ENCODE assay signal across 9 mouse cellular contexts in the genomic region with DNA sequence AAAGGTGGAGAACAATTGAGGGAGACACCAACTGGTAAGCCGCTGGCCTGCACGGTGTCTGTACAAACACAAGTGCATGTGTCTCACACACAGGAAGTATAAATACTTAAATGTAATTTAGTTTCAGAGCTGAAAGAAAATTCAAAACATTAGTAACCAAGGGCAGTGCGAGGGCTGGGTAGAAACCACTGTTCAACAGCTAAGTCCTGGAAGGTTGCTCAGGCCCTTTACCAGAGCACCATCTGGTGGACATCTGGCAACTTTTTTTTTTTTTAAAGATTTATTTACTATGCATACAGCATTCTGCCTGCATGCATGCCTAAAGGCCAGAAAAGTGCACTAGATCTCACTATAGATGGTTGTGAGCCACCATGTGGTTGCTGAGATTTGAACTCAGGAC. TPM values are rescaled to one million over a fixed set of nuclear protein-coding genes. Genes with fewer than 3 reads are reported as not detected.
DNase-seq lines count a peak whose midpoint lies in the region; ATAC-seq and TF ChIP-seq lines count a peak whose summit lies in the region.
"Had no signal": no experiment of that assay in that cellular context is flagged by ENCODE, and none has a peak within 500 bp of the region (broad histone marks: within the 10 kb centered on the region; RNA-seq: fewer than 3 reads in every experiment).

No protein-coding gene starts in this region.

- DNase-seq in CD4-positive, CD25-positive, alpha-beta regulatory T cell, adult 2 months (ENCODE audit: low read depth, low spot score) = peak; percentile 43
- peak; percentile 45 for DNase-seq in liver, adult 2 months (ENCODE audit: extremely low read depth, low read depth, low spot score)
- peak; percentile 80 for DNase-seq in lung, embryonic 14.5 days
- DNase-seq in spleen, postnatal 36 days (ENCODE audit: low spot score in 2 of 2) = no peak

- peak; percentile 35; the same call in 1 of the 2 replicates for TF ChIP-seq CTCF in liver, adult 2 months (IDR thresholded peaks at IDR 0.05; ENCODE audit: low read depth, low read length)
- peak; percentile 71 for TF ChIP-seq CTCF in lung, embryonic 14.5 days (IDR thresholded peaks at IDR 0.05; ENCODE audit: low read depth)

- H3K4me2 ChIP-seq in liver, embryonic 12.5 days = no peak overlapping the region
- no peak overlapping the region for H3K4me2 ChIP-seq in embryonic facial prominence, embryonic 13.5 days
- H3K4me2 ChIP-seq in lung, embryonic 14.5 days = no peak overlapping the region
- H3K4me2 ChIP-seq: hindbrain, embryonic 15.5 days had no signal

- peaks cover 5% of the 10 kb centered on the region; the same call in 1 of the 2 replicates for H3K36me3 ChIP-seq in liver, adult 2 months (ENCODE audit: control insufficient read depth, insufficient read depth, low read length)
- peaks cover 52% of the 10 kb centered on the region for H3K36me3 ChIP-seq in liver, embryonic 12.5 days
- peaks cover 36% of the 10 kb centered on the region for H3K36me3 ChIP-seq in embryonic facial prominence, embryonic 13.5 days
- H3K36me3 ChIP-seq in lung, embryonic 14.5 days (ENCODE audit: insufficient read depth) = peaks cover 29% of the 10 kb centered on the region

- no peak for TF ChIP-seq POLR2A in liver, adult 2 months (IDR thresholded peaks at IDR 0.05; ENCODE audit: extremely low read depth, insufficient read depth, low read length)

- H3K9ac ChIP-seq in liver, adult 2 months (ENCODE audit: low read depth, low read length) = no peak overlapping the region
- H3K9ac ChIP-seq in liver, embryonic 12.5 days = no peak overlapping the region
- H3K9ac ChIP-seq in embryonic facial prominence, embryonic 13.5 days = no peak overlapping the region
- no peak overlapping the region for H3K9ac ChIP-seq in lung, embryonic 14.5 days
- H3K9ac ChIP-seq: hindbrain, embryonic 15.5 days had no signal

- WGBS in liver, adult 2 months = 68% methylated on average over 3 of the region's 3 CpGs
- 81% methylated on average over 3 of the region's 3 CpGs for WGBS in liver, embryonic 12.5 days (ENCODE audit: insufficient replicate concordance)
- WGBS in embryonic facial prominence, embryonic 13.5 days = 58% methylated on average over 3 of the region's 3 CpGs
- 65% methylated on average over 3 of the region's 3 CpGs for WGBS in lung, embryonic 14.5 days

- no peaks in the 10 kb centered on the region for H3K4me1 ChIP-seq in liver, adult 2 months (ENCODE audit: control insufficient read depth, insufficient read depth, low read length)
- peaks cover 3% of the 10 kb centered on the region for H3K4me1 ChIP-seq in liver, embryonic 12.5 days
- H3K4me1 ChIP-seq in embryonic facial prominence, embryonic 13.5 days = peaks cover 2% of the 10 kb centered on the region
- H3K4me1 ChIP-seq in lung, embryonic 14.5 days (ENCODE audit: insufficient read depth) = no peaks in the 10 kb centered on the region

- no peaks in the 10 kb centered on the region for H3K27me3 ChIP-seq in liver, adult 2 months (ENCODE audit: control insufficient read depth, insufficient read depth, low read length)
- no peaks in the 10 kb centered on the region for H3K27me3 ChIP-seq in liver, embryonic 12.5 days (replicated peaks)
- H3K27me3 ChIP-seq in embryonic facial prominence, embryonic 13.5 days = no peaks in the 10 kb centered on the region
- no peaks in the 10 kb centered on the region for H3K27me3 ChIP-seq in lung, embryonic 14.5 days (ENCODE audit: insufficient read depth, low read length)
- H3K27me3 ChIP-seq: hindbrain, embryonic 15.5 days had no signal

- H3K9me3 ChIP-seq in liver, embryonic 12.5 days (replicated peaks) = no peaks in the 10 kb centered on the region
- no peaks in the 10 kb centered on the region for H3K9me3 ChIP-seq in embryonic facial prominence, embryonic 13.5 days
- no peaks in the 10 kb centered on the region for H3K9me3 ChIP-seq in lung, embryonic 14.5 days (ENCODE audit: low read depth, low read length)
- H3K9me3 ChIP-seq: hindbrain, embryonic 15.5 days had no signal

- no peak for ATAC-seq in CD4-positive, CD25-positive, alpha-beta regulatory T cell, adult 4 months
- no peak for ATAC-seq in liver, embryonic 12.5 days
- ATAC-seq in embryonic facial prominence, embryonic 13.5 days (ENCODE audit: insufficient number of reproducible peaks, insufficient read depth, low FRiP score, low TSS enrichment, low read depth) = peak; percentile 37; the same call in 1 of the 2 replicates
- peak; percentile 56; the same call in 1 of the 2 replicates for ATAC-seq in lung, embryonic 14.5 days (ENCODE audit: insufficient read depth)
- ATAC-seq in erythroblast, adult 5-6 weeks (replicated peaks; ENCODE audit: low FRiP score, poor library complexity, severe bottlenecking) = no peak

- H3K4me3 ChIP-seq in liver, adult 2 months (ENCODE audit: insufficient read depth, low read depth, low read length) = no peak overlapping the region
- H3K4me3 ChIP-seq in liver, embryonic 12.5 days = no peak overlapping the region
- H3K4me3 ChIP-seq in embryonic facial prominence, embryonic 13.5 days = no peak overlapping the region
- H3K4me3 ChIP-seq in lung, embryonic 14.5 days (ENCODE audit: low read depth, low read length) = no peak overlapping the region
- H3K4me3 ChIP-seq: hindbrain, embryonic 15.5 days had no signal

- H3K79me2 ChIP-seq in liver, adult 2 months (ENCODE audit: control insufficient read depth, insufficient read depth, low read length) = no peaks in the 10 kb centered on the region

- H3K27ac ChIP-seq in liver, adult 2 months (replicated peaks; ENCODE audit: insufficient read depth, low read depth, low read length) = no peak overlapping the region
- H3K27ac ChIP-seq in liver, embryonic 12.5 days = no peak overlapping the region
- H3K27ac ChIP-seq in embryonic facial prominence, embryonic 13.5 days = no peak overlapping the region
- no peak overlapping the region for H3K27ac ChIP-seq in lung, embryonic 14.5 days (ENCODE audit: low read depth)
- H3K27ac ChIP-seq: hindbrain, embryonic 15.5 days had no signal

RNA-seq across cellular contexts. Expression of a gene that starts 5.9 kb away (rescaled TPM):
- 10 to 100 TPM; 31.8 to 32.9 TPM for polyA plus RNA-seq in CD4-positive, CD25-positive, alpha-beta regulatory T cell, adult 4 months (2017; shearing (Covaris generic))
- 5.6 and 6.3 TPM in 2 replicates for total RNA-seq in liver, adult 2 months (2014; rRNA removed)
- 9.9 and 10.3 TPM in 2 replicates for polyA plus RNA-seq in liver, adult 2 months (2012; rRNA removed)
- polyA plus RNA-seq in liver, embryonic 12.5 days (2016; fragmentation: Nextera tagmentation; extraction: Ambion mirVana) = 12.9 and 16.6 TPM in 2 replicates
- polyA plus RNA-seq in embryonic facial prominence, embryonic 13.5 days (2015; fragmentation: Nextera tagmentation; extraction: Ambion mirVana) = 29.9 and 32.8 TPM in 2 replicates
- polyA plus RNA-seq in lung, embryonic 14.5 days (2014; fragmentation: Nextera tagmentation; extraction: Ambion mirVana) = 30.6 and 32.4 TPM in 2 replicates
- total RNA-seq in erythroblast, adult 5-6 weeks (2015; ENCODE audit: low replicate concordance) = 4.6 and 5.6 TPM in 2 replicates
- total RNA-seq in erythroblast, adult 5-6 weeks (2017; ENCODE audit: low replicate concordance) = 1.4 and 1.6 TPM in 2 replicates

RNA-seq across cellular contexts. Expression of a gene that starts 20.6 kb away (rescaled TPM):
- not detected for polyA plus RNA-seq in CD4-positive, CD25-positive, alpha-beta regulatory T cell, adult 4 months (2017; shearing (Covaris generic))
- total RNA-seq in liver, adult 2 months (2014; rRNA removed) = 6.2 and 7.3 TPM in 2 replicates
- 3.5 and 4.0 TPM in 2 replicates for polyA plus RNA-seq in liver, adult 2 months (2012; rRNA removed)
- 5.1 and 5.4 TPM in 2 replicates for polyA plus RNA-seq in liver, embryonic 12.5 days (2016; fragmentation: Nextera tagmentation; extraction: Ambion mirVana)
- polyA plus RNA-seq in embryonic facial prominence, embryonic 13.5 days (2015; fragmentation: Nextera tagmentation; extraction: Ambion mirVana) = 24.2 and 25.6 TPM in 2 replicates
- 25.3 and 26.8 TPM in 2 replicates for polyA plus RNA-seq in lung, embryonic 14.5 days (2014; fragmentation: Nextera tagmentation; extraction: Ambion mirVana)
- total RNA-seq in erythroblast, adult 5-6 weeks (2015; ENCODE audit: low replicate concordance) = not detected in 2 replicates
- total RNA-seq in erythroblast, adult 5-6 weeks (2017; ENCODE audit: low replicate concordance) = 0.34 and 0.42 TPM in 2 replicates

RNA-seq across cellular contexts. Expression of a gene that starts 53.7 kb away (rescaled TPM):
- polyA plus RNA-seq in CD4-positive, CD25-positive, alpha-beta regulatory T cell, adult 4 months (2017; shearing (Covaris generic)) = under 1 TPM in 1 of 2 experiments, not detected in 1; 0.54 TPM
- 31.4 and 56.5 TPM in 2 replicates for total RNA-seq in liver, adult 2 months (2014; rRNA removed)
- 92.5 and 100 TPM in 2 replicates for polyA plus RNA-seq in liver, adult 2 months (2012; rRNA removed)
- 12.8 and 13.8 TPM in 2 replicates for polyA plus RNA-seq in liver, embryonic 12.5 days (2016; fragmentation: Nextera tagmentation; extraction: Ambion mirVana)
- 10.0 and 26.8 TPM in 2 replicates for polyA plus RNA-seq in embryonic facial prominence, embryonic 13.5 days (2015; fragmentation: Nextera tagmentation; extraction: Ambion mirVana)
- 3.8 TPM in 2 replicates for polyA plus RNA-seq in lung, embryonic 14.5 days (2014; fragmentation: Nextera tagmentation; extraction: Ambion mirVana)
- 1.3 TPM in 1 of 2 replicates, not detected in the other for total RNA-seq in erythroblast, adult 5-6 weeks (2015; ENCODE audit: low replicate concordance)
- 0.26 TPM in 1 of 2 replicates, not detected in the other for total RNA-seq in erythroblast, adult 5-6 weeks (2017; ENCODE audit: low replicate concordance)

Comparison
In these comparisons a context has a peak if more than half of its experiments do, and no peak if none do; other contexts are left out.
1. DNase-seq: peak in CD4-positive, CD25-positive, alpha-beta regulatory T cell, adult 2 months (single experiment), liver, adult 2 months (single experiment) and lung, embryonic 14.5 days (single experiment); none in spleen, postnatal 36 days (0 of 2).
2. ATAC-seq: peak in embryonic facial prominence, embryonic 13.5 days (single experiment) and lung, embryonic 14.5 days (single experiment); none in CD4-positive, CD25-positive, alpha-beta regulatory T cell, adult 4 months (single experiment), liver, embryonic 12.5 days (single experiment) and erythroblast, adult 5-6 weeks (single experiment).